Mouse (Mus musculus) forebrain, embryonic 16.5 days (tissue): Measurements from ENCODE around the gene Gm20388. TPM values are rescaled to one million over a fixed set of nuclear protein-coding genes. Genes with fewer than 3 reads are reported as not detected.
"Not testable (repeated sequence)": the region's sequence is repeated elsewhere in the genome, so short reads cannot be mapped to it uniquely, and the experiment has no call there.

ENCODE experiments used
- ATAC-seq: fragments of 200-750 bp; cut with Nextera tagmentation; 2 replicates; pipeline ENCODE4 v1.8.0; 2017; ENCODE audit warnings: mild to moderate bottlenecking, moderate library complexity
- H3K27ac ChIP-seq: fragments of 300-500 bp; sonication (generic); 2 replicates; pipeline ENCODE4 v1.5.1; 2014; ENCODE audit warnings: low read length, control low read depth
- H3K27me3 ChIP-seq: fragments of 300-500 bp; sonication (generic); replicated peaks from 2 replicates; pipeline ENCODE4 v1.6.1; 2014; ENCODE audit warnings: low read length; ENCODE audit not compliant: control insufficient read depth, insufficient read depth
- H3K36me3 ChIP-seq: fragments of 300-500 bp; sonication (generic); 2 replicates; pipeline ENCODE4 v1.6.1; 2014; ENCODE audit not compliant: control insufficient read depth, insufficient read depth
- H3K4me1 ChIP-seq: fragments of 300-500 bp; sonication (generic); replicated peaks from 2 replicates; pipeline ENCODE4 v1.6.1; 2014; ENCODE audit warnings: low read length; ENCODE audit not compliant: control insufficient read depth, insufficient read depth
- H3K4me2 ChIP-seq: fragments of 300-500 bp; sonication (generic); 2 replicates; pipeline ENCODE4 v1.6.1; 2014; ENCODE audit warnings: mild to moderate bottlenecking, low read length, control low read depth
- H3K4me3 ChIP-seq: fragments of 300-500 bp; sonication (generic); replicated peaks from 2 replicates; pipeline ENCODE4 v1.5.1; 2014; ENCODE audit warnings: mild to moderate bottlenecking, low read length, control low read depth
- H3K9ac ChIP-seq: fragments of 300-500 bp; sonication (generic); replicated peaks from 2 replicates; pipeline ENCODE4 v1.6.1; 2014; ENCODE audit warnings: low read depth, low read length, control low read depth
- H3K9me3 ChIP-seq: fragments of 300-500 bp; sonication (generic); 2 replicates; pipeline ENCODE4 v1.6.1; 2016; ENCODE audit warnings: low read length; ENCODE audit not compliant: control insufficient read depth
- WGBS: fragments of 180-500 bp; shearing (Covaris S2); extraction: QIAGEN DNeasy Blood & Tissue Kit; methylation state at CpG from one replicate; pipeline ENCODE4 v1.1.7; 2014; 5-methylcytosine and 5-hydroxymethylcytosine counted together
- polyA plus RNA-seq: library from polyadenylated mRNA; unstranded; fragments of >200 nt; fragmentation: Nextera tagmentation; extraction: Ambion mirVana; gene quantifications from 2 replicates; pipeline ENCODE4 v1.2.1, GENCODE M21; 2015

Gene Gm20388
- polyA plus RNA-seq, 1 experiment from 2014 or later, result 4.7 TPM

DNA sequence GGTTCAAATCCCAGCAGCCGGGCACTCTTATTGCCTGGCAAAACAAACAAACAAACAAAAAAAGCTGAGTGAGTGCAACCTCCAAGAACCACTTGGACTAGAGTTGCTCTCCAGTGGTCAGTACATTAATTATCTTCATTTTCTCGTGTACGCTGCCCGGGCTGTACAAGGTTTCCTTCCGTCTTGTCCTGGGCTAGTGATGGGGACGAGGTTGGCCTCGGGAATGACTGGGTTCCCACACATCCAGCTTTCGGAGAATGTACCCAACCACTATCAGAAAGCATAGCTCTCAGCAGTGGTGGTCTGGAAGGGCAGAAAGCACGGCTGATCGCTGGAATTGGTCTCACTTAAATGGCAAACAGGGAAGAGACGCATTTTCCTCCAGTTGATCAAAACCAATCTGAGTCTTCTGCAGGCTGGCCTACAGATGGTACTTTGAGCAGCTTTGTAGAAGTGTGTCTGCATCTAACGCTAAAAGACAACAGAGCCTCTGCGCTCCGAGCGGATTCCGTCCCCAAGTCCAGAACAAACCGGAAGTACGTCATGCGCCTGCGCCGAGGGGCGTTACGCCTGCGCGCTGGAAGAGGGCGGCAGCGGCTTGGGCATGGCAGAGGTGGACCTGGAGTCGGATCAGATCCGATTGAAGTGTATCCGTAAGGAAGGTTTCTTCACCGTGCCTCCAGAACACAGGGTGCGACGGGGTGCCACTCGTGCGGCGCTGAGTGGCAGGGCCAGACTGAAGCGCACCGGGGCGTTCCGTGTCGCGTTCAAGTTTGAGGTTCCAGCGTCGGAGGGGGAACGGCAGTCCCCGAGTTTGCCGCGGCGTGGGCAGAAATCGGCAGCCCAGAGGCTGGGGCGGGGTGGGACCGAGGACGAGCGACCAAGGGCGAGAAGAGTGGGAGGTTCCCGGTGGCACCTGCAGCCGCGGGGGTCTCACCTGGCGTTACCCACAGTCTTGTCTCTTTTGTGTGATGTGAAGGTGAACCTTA lies 3313.9 kb downstream of the Gm20388 start, which contains the start of gene Cdk10:
TSS of gene Cdk10 (plus strand) at position 565 of the 989 bp plus-strand sequence.
- 3% methylated on average over 59 of the region's 59 CpGs for WGBS
- ATAC-seq, result peak; percentile 94

DNA sequence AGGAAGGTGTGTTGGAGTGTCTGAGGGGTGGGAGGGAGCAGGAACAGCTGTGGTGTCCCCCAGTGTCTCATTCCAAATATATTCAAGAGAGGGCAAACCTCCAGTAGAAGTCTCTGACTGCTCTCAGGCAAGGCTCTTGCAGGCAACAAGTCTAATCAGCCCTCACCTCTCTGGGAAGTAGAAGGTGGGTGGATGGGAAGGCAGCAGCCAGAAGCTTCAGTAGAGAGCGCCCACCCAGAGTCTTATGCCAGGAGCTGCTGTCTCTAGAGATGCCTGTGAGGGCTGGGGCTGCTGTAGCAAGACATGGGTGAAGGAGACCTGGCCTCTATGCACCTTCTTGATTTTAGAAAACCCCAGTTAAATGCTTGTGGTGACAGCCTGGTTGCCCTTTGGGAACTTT lies 3317.8 kb downstream of the Gm20388 start:
- WGBS, result 100% methylated on average over 1 of the region's 1 CpGs
- H3K4me2 ChIP-seq, result no peak overlapping the region
- no peak for ATAC-seq
- H3K9ac ChIP-seq, result no peak overlapping the region
- H3K36me3 ChIP-seq, result peaks cover 6% of the 10 kb centered on the region
- H3K4me1 ChIP-seq, result peaks cover 13% of the 10 kb centered on the region
- no peaks in the 10 kb centered on the region for H3K27me3 ChIP-seq
- no peak overlapping the region for H3K4me3 ChIP-seq
- H3K27ac ChIP-seq, result no peak overlapping the region
- H3K9me3 ChIP-seq, result no peaks in the 10 kb centered on the region

More for the DNA sequence above, 3313.9 kb downstream of the Gm20388 start, which contains the start of gene Cdk10:
- H3K27me3 ChIP-seq, result peaks cover 2% of the 10 kb centered on the region; the same call in 1 of the 2 replicates
- peak within 1 kb of the TSS; percentile 82 for H3K27ac ChIP-seq
- H3K9me3 ChIP-seq, result no peaks in the 10 kb centered on the region
- peak within 1 kb of the TSS; percentile 79 for H3K4me3 ChIP-seq
- H3K4me1 ChIP-seq, result peaks cover 13% of the 10 kb centered on the region
- peak within 1 kb of the TSS; percentile 88 for H3K9ac ChIP-seq
- H3K4me2 ChIP-seq, result peak within 1 kb of the TSS; percentile 85
- H3K36me3 ChIP-seq, result peaks cover 6% of the 10 kb centered on the region

DNA sequence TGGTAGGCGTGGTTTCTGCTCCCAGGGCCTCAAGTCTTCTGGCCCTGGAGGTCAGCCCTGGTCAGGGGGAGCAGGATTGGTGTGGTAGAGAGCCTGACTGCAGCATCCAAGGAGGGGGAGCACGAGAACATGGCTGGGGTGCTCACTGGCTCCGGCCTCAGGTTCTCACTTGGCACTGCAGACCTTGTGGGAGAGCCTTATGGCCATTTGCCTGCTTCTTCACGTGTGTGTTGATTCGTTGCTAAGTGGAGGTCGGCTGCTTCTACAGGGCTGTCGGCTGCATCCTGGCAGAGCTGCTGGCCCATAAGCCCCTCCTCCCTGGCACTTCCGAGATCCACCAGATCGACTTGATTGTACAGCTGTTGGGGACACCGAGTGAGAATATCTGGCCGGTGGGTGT lies 3319.7 kb downstream of the Gm20388 start:
- not testable (repeated sequence) for H3K4me3 ChIP-seq, ATAC-seq, H3K9ac ChIP-seq, H3K4me2 ChIP-seq, H3K9me3 ChIP-seq, H3K36me3 ChIP-seq, H3K27ac ChIP-seq
- WGBS, result 85% methylated on average over 9 of the region's 11 CpGs
- Histone ChIP-seq H3K4me1 (peaks cover 12% of the 10 kb centered on the region), H3K27me3 (peaks cover 10% of the 10 kb centered on the region; the same call in 1 of the 2 replicates)

DNA sequence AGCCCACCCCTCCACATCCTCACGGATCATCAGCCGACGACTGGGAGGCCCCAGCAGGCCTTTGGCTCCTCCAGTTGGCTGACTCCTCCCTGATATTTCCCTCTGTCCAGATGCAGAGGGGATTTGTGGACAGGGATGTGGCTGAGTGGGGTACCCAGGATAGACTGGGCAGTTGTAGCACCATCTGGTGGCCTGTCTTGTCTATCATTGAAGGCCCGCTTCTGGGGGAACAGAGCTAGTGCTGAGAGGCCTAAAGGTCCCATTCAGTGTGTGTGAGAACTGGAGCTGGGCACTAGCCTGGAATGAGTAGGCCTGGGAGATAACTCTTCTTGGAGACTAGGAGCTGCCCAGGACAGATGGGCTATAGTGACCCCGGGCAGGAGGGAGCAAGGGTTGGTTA lies 3321.1 kb downstream of the Gm20388 start:
- no peak overlapping the region for H3K4me2 ChIP-seq
- H3K9me3 ChIP-seq, result no peaks in the 10 kb centered on the region
- ATAC-seq, result no peak
- H3K36me3 ChIP-seq, result peaks cover 6% of the 10 kb centered on the region
- WGBS, result 60% methylated on average over 5 of the region's 5 CpGs
- H3K27ac ChIP-seq, result no peak overlapping the region
- no peak overlapping the region for H3K9ac ChIP-seq
- no peak overlapping the region for H3K4me3 ChIP-seq
- peaks cover 16% of the 10 kb centered on the region; the same call in 1 of the 2 replicates for H3K27me3 ChIP-seq
- H3K4me1 ChIP-seq, result peaks cover 17% of the 10 kb centered on the region

DNA sequence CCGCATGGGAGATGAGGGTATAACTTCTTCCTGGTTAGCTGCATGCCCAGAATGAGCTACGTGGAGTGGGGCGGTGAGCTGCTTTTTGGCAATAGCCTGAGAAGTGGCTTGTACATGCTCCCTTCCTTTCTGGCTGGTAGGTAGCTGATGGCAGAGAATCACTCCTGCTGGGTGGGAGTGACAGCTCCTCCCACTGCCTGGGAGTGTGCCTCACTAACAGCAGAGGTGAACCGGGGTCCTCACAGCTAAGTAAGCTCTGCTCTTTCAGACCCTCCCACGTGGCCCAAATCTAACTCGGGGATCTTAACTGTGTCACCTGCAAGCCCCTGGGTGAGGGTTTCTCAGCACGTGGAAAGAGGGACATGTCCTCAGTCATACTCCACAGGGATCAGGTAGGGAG lies 3321.9 kb downstream of the Gm20388 start:
- Histone ChIP-seq H3K27me3 (peaks cover 20% of the 10 kb centered on the region; the same call in 1 of the 2 replicates), H3K9ac (no peak overlapping the region), H3K4me2 (no peak overlapping the region), H3K36me3 (peaks cover 4% of the 10 kb centered on the region), H3K4me1 (peaks cover 17% of the 10 kb centered on the region), H3K4me3 (no peak overlapping the region), H3K27ac (no peak overlapping the region), H3K9me3 (no peaks in the 10 kb centered on the region)
- no peak for ATAC-seq
- WGBS, result 47% methylated on average over 7 of the region's 7 CpGs

DNA sequence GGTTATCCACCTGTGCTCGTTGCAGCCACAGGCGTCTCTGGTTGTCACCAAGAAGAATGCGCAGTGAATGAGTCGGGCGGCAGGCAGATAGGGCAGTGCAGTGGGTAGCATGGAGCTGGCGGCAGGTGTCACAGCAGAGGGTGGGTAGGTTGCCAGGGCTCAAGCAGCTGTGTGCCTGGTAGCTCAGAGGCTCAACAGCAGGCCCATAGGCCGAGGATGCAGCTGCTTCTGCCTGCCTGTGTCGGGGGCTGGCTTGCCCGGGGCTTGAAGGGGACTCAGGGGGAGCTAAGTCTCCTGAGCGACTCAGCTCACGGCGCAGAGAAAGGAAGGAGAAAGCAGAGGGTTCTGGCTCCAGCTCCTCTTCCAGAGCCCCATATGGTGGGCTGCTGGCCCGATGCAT lies 3322.7 kb downstream of the Gm20388 start:
- 61% methylated on average over 13 of the region's 13 CpGs for WGBS
- Histone ChIP-seq H3K4me2 (no peak overlapping the region), H3K4me3 (no peak overlapping the region), H3K4me1 (peaks cover 17% of the 10 kb centered on the region), H3K27me3 (peaks cover 20% of the 10 kb centered on the region; the same call in 1 of the 2 replicates), H3K27ac (no peak overlapping the region), H3K9ac (no peak overlapping the region), H3K36me3 (peaks cover 4% of the 10 kb centered on the region), H3K9me3 (no peaks in the 10 kb centered on the region)
- ATAC-seq, result no peak

DNA sequence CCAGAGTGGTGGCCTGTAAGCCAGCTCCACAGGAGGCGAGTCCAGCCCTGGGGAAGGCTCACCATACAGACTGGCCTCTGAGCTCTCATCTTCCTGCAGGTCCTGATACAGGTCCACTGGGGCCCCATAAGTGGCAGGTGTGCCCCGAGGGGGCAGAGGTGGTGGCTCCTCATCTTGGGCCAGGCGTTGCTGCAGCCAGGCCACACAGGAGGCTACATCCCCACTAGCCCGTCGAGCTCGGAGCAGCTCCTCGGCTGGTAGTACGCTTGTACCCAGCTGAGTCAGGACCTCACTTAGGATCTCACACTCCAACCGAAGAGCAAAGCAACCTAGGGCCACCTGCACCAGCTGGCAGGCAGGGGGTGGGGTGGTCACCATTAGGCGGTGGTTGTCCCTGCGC lies 3323.1 kb downstream of the Gm20388 start:
- Histone ChIP-seq H3K9me3 (no peaks in the 10 kb centered on the region), H3K4me3 (no peak overlapping the region), H3K9ac (no peak overlapping the region), H3K36me3 (peaks cover 4% of the 10 kb centered on the region), H3K27me3 (peaks cover 20% of the 10 kb centered on the region; the same call in 1 of the 2 replicates), H3K4me2 (no peak overlapping the region), H3K27ac (no peak overlapping the region), H3K4me1 (peaks cover 17% of the 10 kb centered on the region)
- 78% methylated on average over 11 of the region's 11 CpGs for WGBS
- ATAC-seq, result no peak

DNA sequence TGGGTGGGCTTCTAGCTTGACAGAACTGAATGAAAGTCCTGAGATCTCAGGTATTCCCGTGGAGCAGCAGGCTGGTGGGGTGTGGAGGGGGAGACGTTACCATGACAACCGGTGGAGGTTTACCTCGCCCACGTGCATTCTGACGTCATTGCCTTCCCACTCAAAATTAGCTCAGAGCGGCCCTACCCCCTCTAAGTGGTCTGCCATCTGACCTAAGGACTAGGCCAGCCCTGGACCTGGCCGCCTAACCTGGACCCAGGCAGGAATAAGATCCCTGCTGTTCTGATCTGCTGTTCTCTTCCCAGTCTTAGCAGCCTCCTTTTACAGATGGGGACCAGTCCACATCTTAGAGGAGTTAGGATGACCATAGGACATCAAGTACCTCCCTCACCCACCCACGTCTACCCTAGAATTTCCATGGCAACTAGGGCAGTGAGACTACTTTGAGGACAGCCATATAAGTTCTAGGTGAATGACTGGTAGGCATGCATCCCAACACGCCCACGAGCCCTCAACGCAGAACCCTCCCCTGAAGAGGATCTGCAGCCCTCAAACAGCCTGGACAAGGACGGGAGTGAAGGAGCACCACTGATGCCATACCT lies 3324.4 kb downstream of the Gm20388 start:
- Histone ChIP-seq H3K9ac (peak overlapping the region; percentile 61), H3K36me3 (no peaks in the 10 kb centered on the region), H3K4me2 (peak overlapping the region; percentile 73), H3K27ac (no peak overlapping the region), H3K4me3 (peak overlapping the region; percentile 44), H3K27me3 (peaks cover 20% of the 10 kb centered on the region; the same call in 1 of the 2 replicates), H3K9me3 (no peaks in the 10 kb centered on the region), H3K4me1 (peaks cover 17% of the 10 kb centered on the region)
- ATAC-seq, result 0 out of 2 replicates have a peak, but pooled peaks have one; percentile 28
- WGBS, result 32% methylated on average over 13 of the region's 13 CpGs
